Mouse (Mus musculus) induced T-regulatory cell, adult 2 months (primary cell): Measurements from ENCODE around the gene Camk2b.
"Not testable (repeated sequence)": the region's sequence is repeated elsewhere in the genome, so short reads cannot be mapped to it uniquely, and the experiment has no call there.

Experiments
- DNase-seq: peaks from one replicate; pipeline ENCODE4 v3.0.0-alpha.2; 2012; ENCODE audit warnings: low read depth

Gene Camk2b

GRCm38 (mm10) chr11:6015011-6015431 lies 51.1 kb downstream of the Camk2b start:
- DNase-seq = no peak

- peak; percentile 66 for DNase-seq
Observed at GRCm38 (mm10) chr11:6013359-6013758, 52.8 kb downstream of the Camk2b start.

- DNase-seq = peak; percentile 57
Observed at GRCm38 (mm10) chr11:6011879-6012278, 54.3 kb downstream of the Camk2b start.

GRCm38 (mm10) chr11:6010751-6011482 lies 55.2 kb downstream of the Camk2b start:
- not testable (repeated sequence) for DNase-seq

DNA sequence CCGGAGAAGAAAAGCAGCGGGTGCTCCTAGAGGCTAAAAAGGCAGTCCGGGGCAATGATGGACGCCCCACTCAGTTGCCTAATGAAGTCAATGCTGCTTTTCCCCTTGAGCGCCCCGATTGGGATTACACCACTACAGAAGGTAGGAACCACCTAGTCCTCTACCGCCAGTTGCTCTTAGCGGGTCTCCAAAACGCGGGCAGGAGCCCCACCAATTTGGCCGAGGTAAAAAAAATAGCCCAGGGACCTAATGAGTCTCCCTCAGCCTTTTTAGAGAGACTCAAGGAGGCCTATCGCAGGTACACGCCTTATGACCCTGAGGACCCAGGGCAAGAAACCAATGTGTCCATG lies 58.4 kb downstream of the Camk2b start:
- DNase-seq = not testable (repeated sequence)

DNA sequence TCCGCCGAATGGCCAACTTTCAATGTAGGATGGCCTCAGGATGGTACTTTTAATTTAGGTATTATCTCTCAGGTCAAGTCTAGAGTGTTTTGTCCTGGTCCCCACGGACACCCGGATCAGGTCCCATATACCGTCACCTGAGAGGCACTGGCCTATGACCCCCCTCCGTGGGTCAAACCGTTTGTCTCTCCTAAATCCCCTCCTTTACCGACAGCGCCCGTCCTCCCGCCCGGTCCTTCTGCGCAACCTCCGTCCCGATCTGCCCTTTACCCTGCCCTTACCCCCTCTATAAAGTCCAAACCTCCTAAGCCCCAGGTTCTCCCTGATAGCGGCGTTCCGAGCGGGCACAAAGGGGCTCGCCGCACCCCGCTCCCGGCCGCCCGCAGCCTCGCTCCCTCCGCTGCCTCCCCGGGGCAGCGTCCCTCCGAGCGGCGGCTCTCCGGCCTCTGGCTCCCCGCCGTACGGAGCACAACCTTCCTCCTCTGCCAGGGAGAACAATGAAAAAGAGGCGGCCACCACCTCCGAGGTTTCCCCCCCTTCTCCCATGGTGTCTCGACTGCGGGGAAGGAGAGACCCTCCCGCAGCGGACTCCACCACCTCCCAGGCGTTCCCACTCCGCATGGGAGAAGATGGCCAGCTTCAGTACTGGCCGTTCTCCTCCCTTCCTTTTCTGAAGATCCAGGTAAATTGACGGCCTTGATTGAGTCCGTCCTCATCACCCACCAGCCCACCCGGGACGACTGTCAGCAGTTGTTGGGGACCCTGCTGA lies 59.0 kb downstream of the Camk2b start:
- DNase-seq = not testable (repeated sequence)

- peak; percentile 51 for DNase-seq
Observed at GRCm38 (mm10) chr11:6006351-6007009, 59.7 kb downstream of the Camk2b start.

DNA sequence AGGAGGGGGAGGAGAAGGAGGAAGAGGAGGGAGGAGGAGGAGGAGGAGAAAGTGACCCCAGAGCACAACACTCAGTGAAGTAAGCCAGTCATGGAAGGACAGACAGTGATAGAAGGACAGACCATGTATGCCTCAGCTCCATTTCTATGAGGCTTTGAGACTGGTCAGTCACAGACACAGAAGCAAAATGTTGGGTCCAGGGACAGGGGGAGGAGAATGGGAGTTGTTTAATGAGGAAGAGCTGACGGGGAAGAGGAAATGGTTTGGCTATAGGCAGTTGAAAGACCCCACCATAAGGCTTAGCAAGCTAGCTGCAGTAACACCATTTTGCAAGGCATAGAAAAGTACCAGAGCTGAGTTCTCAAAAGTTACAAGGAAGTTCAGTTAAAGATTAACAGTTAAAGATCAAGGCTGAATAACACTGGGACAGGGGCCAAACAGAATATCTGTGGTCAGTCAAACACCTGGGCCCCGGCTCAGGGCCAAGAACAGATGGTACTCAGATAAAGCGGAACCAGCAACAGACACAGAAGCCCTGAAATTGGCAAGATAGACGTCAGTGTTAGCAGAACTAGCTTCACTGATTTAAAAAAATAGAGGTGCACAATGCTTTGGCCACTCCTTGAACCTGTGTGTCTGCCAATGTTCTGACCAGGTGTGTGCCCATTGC lies 60.7 kb downstream of the Camk2b start:
- DNase-seq = peak; percentile 50

GRCm38 (mm10) chr11:6003046-6003639 lies 63.0 kb downstream of the Camk2b start:
- peak; percentile 54 for DNase-seq

GRCm38 (mm10) chr11:6001981-6002649 lies 64.0 kb downstream of the Camk2b start:
- peak; percentile 49 for DNase-seq

- DNase-seq = no peak
Observed at GRCm38 (mm10) chr11:6000961-6001682, 65.0 kb downstream of the Camk2b start.

- peak; percentile 85 for DNase-seq
Observed at GRCm38 (mm10) chr11:5999832-6000771, 66.1 kb downstream of the Camk2b start.

- peak; percentile 41 for DNase-seq
Observed at GRCm38 (mm10) chr11:5998472-5998871, 67.7 kb downstream of the Camk2b start.

- DNase-seq = peak; percentile 92
Observed at GRCm38 (mm10) chr11:5995989-5996388, 70.2 kb downstream of the Camk2b start.

DNA sequence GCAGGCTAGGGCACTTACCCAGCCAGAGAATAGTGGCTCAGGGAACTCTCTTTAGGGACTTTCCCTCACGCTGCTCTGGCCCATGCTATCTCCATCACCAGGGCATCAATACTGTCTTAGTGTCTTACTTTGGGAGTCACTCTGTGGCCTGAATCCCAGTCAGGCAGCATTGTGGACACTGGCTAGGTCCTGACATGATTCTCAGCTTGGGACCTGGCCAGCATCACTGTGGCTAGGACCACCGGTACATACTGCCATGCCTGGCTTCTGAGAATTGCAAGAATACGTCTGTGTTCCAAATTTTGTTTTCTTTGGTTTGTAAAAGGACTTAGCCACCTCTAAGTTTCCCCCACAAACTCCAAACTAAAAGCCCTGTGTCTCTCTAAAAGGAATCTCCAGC lies 71.3 kb downstream of the Camk2b start:
- no peak for DNase-seq

DNA sequence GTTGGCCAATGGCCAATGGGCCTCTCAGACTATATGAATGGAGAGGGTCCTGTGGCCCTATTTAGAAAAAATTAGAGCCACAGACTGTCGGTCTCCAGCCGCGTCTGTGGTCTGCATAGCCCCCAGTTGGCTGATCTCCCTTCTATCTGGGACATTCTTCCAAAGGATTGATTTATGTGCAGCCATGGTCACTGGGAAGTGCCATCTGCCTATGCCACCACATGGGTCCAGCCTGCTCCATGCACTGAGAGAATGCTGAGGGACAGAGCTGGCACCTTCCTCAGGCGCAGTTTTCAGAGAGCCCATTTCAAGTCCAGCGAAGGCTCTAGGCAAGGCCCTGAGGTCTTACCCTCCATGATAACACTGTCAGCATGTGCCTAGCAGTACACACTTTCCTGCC lies 72.0 kb downstream of the Camk2b start:
- no peak for DNase-seq

DNA sequence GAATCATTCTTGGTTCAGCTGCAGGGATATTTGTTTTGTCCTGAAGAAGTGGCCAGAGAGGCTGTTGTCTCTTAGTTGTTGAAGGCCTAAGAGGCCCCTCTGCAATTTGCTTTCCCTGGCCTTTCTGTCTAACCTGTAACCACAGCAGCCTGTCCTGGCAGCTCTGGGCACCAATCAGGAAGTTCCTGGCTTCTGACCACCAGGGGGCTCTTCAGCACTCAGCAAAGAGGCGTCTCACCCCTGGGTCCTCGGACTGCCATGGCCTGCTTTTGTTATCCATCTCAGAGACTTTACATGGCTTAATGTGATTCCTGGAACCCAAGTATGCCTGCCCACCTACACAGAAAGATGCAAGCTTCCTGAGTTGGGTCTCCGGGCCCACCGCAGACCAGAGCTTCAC lies 75.3 kb downstream of the Camk2b start:
- DNase-seq = peak; percentile 81

- DNase-seq = no peak
Observed at GRCm38 (mm10) chr11:5989954-5990593, 76.1 kb downstream of the Camk2b start.

DNA sequence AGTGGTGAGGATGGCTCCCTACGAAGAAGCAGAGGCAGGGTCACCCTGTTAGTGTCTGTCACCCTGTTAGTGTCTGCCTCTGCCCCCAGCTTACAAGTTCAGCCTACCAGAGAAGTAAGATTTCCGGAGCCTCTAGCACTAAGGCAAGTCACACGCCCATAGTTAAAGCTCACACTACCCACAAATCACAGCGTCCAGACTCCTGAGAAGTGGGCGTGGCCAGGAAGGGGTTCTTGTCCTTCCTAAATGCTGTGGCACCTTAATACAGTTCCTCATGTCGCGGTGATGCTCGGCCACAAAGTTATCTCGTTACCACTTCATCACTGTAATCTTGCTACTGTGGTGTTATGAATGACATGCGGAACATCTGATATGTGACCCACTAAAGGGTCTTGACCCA lies 78.0 kb downstream of the Camk2b start:
- no peak for DNase-seq
